Mouse (Mus musculus) layer of hippocampus, postnatal 14 days (tissue): ENCODE data around the gene Prss43. TPM values are rescaled to one million over a fixed set of nuclear protein-coding genes. Genes with fewer than 3 reads are reported as not detected.

Experiments
- total RNA-seq, 2 experiments: library from RNA; stranded (reverse); gene quantifications; 2 replicates each; pipeline ENCODE4 v1.2.3; 2021

The Prss43 gene
- total RNA-seq, 2 experiments from 2014 or later: 0.21 to 0.55 TPM

Other genes starting within 250 kb of the Prss43 start
- gene Nradd, start 202.2 kb upstream of the Prss43 start, total RNA-seq: 1 to 10 TPM; 2.1 to 2.6 TPM
- gene Nbeal2, start 172.5 kb upstream of the Prss43 start, total RNA-seq: 1 to 10 TPM; 7.8 to 9.4 TPM
- gene Ccdc12, start 170.2 kb upstream of the Prss43 start, total RNA-seq: 10 to 100 TPM; 40.1 to 47.1 TPM
- gene Myl3, start 84.8 kb upstream of the Prss43 start, total RNA-seq: not detected
- gene Pth1r, start 79.5 kb upstream of the Prss43 start, total RNA-seq: 1 to 10 TPM; 5.6 to 6.5 TPM
- gene Prss42, start 28.5 kb upstream of the Prss43 start, total RNA-seq: not detected
- not detected for gene Prss44, start 12.7 kb upstream of the Prss43 start, total RNA-seq
- gene Prss45, start 7.9 kb downstream of the Prss43 start, total RNA-seq: under 1 TPM; 0.31 to 0.65 TPM
- under 1 TPM in 1 of 2 experiments, not detected in 1; 0.31 TPM for gene Prss46, start 17.8 kb downstream of the Prss43 start, total RNA-seq
- under 1 TPM in 1 of 2 experiments, not detected in 1; 0.36 TPM for gene Prss50, start 31.3 kb downstream of the Prss43 start, total RNA-seq
- 10 to 100 TPM; 11.6 to 13.1 TPM for gene Als2cl, start 53.2 kb downstream of the Prss43 start, total RNA-seq
- gene Tmie, start 53.4 kb downstream of the Prss43 start, total RNA-seq: 1 to 10 TPM; 1.8 to 2.0 TPM
- gene Fam240a, start 90.2 kb downstream of the Prss43 start, total RNA-seq: not detected
- under 1 TPM; 0.37 to 0.57 TPM for gene Tdgf1, start 119.5 kb downstream of the Prss43 start, total RNA-seq
- gene Lrrc2, start 124.9 kb downstream of the Prss43 start, total RNA-seq: 1 to 10 TPM; 2.0 to 2.6 TPM
- gene Rtp3, start 163.9 kb downstream of the Prss43 start, total RNA-seq: under 1 TPM; 0.19 to 0.65 TPM
- gene Ltf, start 192.6 kb downstream of the Prss43 start, total RNA-seq: under 1 TPM; 0.32 to 0.74 TPM
- 1 to 10 TPM in 1 of 2 experiments, under 1 TPM in 1; 0.92 to 1.8 TPM for gene Ccrl2, start 230.8 kb downstream of the Prss43 start, total RNA-seq